Mouse (Mus musculus): ENCODE measurements around the gene Foxl1.

- no peak for TF ChIP-seq CTCF (IDR thresholded peaks at IDR 0.05)
- no peak for TF ChIP-seq EP300 (IDR thresholded peaks at IDR 0.05)
Observed at GRCm38 (mm10) chr8:121084210-121084951, 43.4 kb upstream of the Foxl1 start, which contains the start of gene Foxf1.
